Mouse (Mus musculus): ENCODE results near the gene A930004D18Rik.

Gene A930004D18Rik

DNA sequence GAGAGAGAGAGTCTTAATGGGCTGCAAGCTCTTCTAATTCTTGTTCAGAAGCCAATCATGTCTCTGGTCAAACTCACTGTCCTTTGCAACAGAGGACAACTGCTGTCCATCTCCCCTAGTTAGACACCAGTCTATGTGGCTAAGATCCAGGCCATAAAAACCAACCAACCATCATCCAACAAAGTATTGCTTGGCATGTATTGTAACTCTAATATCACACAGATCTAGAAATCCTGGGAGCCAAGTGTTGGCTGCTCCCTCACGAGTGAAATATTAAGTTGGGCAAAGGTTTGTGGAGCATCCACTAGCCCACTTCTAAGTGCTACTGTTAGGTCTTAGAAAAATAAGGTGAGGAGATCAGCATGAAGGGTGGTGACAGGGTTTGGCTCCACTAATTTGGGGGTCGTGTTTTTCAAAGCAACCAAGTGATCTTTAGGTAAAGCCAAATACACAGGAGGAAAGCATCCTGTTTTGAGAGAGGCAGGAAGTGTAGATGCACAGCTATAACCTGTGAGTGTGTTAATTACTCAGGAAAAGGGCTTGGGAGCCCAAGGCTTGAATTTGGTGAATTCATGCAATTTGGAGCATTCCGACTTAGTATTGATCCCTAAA is 710 bp upstream of the A930004D18Rik start:
- DNase-seq (ENCODE audit: low read depth, low spot score), result no peak

GRCm38 (mm10) chr2:18034371-18035250 is 2.9 kb downstream of the A930004D18Rik start:
- no peak for DNase-seq (ENCODE audit: low read depth, low spot score)

DNA sequence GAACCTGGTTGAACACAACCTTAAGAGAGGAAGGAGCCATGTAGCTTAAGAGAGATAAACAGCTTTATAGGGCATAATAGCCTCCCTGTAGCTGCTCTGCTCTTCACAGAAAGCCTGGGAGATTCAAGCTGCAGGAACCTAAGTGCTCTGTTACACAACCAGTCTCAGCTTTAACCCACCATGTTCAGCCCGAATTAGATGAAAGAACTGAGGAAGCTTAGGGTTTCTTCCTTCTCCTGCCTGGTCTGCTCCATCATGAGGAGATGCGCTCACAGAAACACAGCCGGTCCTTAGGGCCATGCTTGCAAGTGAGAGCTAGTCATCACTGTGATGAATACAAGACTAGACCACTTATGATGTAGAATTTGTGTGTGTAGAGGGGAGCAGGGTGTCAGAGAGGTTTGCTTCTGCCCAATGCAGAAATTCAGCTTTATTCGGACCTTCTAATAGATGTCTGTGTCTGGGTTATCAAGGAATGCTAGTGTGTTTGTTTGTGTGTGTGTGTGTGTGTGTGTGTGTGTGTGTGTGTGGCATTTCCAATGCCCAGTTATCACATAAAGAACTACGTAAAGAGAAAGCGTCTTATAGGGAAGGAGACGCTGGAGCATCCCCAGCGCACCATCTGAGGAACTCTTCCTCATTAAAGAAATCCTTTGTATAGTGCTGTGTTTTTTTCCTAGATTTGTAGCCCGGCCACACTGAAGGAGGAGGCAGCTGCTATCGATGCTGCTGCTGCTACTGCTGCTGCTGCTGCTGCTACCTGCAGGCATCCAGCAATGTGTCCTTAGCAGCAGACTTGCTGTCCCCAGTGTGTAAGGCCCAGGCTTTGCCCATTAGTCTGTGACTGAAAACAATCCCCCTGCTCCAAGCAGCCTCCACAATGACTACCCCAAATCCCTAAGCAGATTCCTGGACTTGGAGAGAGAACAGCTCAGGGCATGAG is 4.1 kb downstream of the A930004D18Rik start:
- DNase-seq (ENCODE audit: low read depth, low spot score), result no peak

DNA sequence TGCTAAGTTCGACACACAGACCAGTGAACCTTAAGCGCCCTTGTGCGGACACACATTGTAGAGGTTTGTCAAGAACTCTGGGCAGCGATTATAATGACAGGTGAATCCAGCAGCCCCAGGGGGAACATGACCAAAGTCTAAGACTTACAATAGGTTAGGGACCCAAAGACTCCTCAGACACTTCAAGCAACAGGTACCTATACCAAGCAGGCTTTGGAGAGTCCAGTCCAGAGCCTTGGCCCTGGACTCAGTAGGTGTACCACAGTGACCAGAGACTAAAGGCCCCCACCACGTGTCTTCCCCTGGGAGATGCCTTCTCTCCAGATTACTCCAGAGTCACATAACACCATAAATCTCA is 5.0 kb downstream of the A930004D18Rik start:
- no peak for DNase-seq (ENCODE audit: low read depth, low spot score)

DNA sequence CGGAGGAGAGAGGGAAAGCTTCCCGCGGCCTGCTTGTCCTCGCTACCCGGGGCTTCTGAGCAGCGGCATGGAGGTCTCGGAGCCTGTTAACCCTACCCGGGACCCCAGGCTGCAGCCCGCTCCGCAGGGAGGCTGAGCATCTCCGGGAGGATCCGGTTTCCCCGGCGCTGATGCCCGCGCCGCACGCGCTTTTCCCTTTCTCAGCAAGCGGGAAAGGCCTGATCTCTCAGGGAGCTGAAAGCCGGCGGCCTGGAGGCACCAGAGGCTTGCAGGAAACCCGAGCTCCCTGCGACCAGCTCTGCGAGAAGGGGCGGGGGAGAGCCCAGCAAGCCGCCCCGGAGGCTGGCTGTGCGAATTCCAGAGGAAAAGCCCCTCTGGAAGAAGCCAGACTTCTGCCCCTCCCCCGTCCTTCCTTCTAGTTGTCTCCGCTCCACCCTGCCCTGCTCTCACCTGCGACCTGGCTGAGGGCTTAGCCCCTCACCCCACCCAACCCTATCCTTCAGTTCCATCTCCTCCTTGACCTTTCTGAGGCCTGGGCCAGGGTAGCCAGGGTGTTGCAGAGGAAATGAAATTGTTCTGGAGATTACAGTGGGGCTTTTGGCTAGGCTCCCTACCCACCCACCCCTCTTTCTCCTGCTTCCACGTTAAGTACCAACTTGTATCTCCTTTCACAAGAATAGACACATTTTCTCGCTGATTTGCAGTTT is 5.6 kb downstream of the A930004D18Rik start:
- no peak for DNase-seq (ENCODE audit: low read depth, low spot score)

DNA sequence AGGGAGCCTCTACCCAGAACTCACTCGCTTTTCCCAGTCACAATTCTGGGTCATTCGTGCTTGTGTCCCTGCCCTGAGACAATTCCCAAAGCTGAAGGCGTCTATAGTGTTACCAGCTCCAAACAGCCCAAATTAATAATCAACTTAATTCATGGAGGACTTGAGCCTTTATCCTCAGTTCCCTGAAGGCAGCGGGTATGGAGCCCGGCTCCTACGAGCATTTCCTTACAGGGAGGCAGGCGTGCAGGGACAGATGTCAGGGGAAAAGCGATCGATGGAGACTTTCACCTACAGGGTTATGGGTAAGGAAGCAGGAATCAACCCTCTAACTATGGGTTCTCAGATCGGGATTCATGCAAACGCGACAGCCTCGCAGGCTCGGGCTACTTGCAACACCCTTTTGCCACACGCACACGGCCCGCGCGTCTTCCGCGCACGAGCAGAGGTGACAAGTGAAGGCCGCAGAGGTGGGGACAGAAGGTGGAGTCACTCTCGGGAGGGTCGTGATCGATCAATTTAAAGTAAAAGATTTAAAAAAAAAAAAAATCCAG is 6.2 kb downstream of the A930004D18Rik start:
- peak; percentile 35 for DNase-seq (ENCODE audit: low read depth, low spot score)

DNA sequence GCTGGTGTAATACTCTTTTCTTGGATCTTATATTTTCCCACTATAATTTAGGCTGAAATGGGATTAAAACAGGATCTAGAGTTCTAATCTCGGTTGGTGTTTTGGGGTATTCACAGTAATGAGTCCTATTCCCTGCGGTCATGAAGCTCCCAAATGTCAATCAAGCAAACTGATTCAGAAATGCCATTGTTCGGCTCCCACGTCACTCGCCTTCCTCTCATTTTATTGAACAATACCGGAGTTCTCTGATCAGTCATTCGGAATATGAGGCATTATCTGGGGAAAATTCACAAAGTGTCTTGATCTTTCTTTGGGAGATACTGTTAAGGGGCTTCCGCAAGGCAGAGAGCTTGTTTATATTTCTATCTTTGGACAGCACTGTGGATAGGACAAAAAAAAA is 7.0 kb downstream of the A930004D18Rik start:
- no peak for DNase-seq (ENCODE audit: low read depth, low spot score)

GRCm38 (mm10) chr2:18029656-18030055 is 7.9 kb downstream of the A930004D18Rik start:
- no peak for DNase-seq (ENCODE audit: low read depth, low spot score)

DNA sequence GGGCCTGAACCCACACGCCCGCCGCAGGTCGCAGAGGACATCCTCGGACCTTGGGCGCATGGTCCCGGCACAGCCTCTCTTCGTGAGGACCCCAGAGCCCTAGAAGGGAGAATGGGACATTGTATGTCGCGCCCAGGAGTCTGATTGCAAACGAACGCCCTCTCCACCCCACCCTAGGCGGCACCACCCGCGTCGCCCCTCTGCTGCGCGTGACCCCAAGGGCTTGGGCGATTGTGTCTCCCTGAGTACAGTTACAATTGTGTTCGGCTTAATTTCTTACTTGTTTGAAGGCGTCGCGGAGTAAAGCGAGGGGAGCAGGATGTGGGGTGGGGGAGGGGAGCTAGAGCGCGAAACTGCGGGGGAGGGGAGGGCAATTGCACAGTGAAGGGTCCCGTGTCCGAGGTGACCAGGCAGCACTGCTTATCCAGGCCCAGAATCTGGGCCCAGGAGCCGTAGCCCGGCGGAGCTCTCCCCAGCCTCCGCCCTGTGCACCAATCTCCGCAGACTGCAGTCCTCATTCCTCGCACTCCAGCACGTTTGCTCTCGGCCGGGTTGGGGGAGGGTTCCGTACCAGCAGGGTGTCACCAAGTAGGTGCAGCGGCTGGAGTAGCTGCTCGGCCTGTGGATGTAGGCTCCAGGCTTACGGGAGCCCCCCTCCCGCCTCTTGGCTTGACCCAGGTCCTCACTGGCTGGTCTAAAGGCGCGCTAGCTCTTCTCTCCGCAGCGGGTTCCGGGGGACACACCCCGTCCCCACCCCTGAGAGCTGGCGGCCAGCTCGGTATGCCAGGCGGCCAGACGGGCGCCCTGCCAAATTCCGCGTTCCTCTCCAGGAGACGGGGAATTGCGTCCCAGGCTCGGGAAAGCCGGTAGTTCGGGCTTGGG is 9.2 kb downstream of the A930004D18Rik start:
- DNase-seq (ENCODE audit: low read depth, low spot score), result peak; percentile 74

- DNase-seq (ENCODE audit: low read depth, low spot score), result peak; percentile 95
Measured at GRCm38 (mm10) chr2:18027448-18028139, 9.9 kb downstream of the A930004D18Rik start.

GRCm38 (mm10) chr2:18026116-18026947 is 11.2 kb downstream of the A930004D18Rik start:
- peak; percentile 42 for DNase-seq (ENCODE audit: low read depth, low spot score)

- DNase-seq (ENCODE audit: low read depth, low spot score), result no peak
Measured at GRCm38 (mm10) chr2:18025781-18026115, 11.8 kb downstream of the A930004D18Rik start.

- no peak for DNase-seq (ENCODE audit: low read depth, low spot score)
Measured at GRCm38 (mm10) chr2:18025116-18025515, 12.4 kb downstream of the A930004D18Rik start.

GRCm38 (mm10) chr2:18022886-18023285 is 14.7 kb downstream of the A930004D18Rik start:
- DNase-seq (ENCODE audit: low read depth, low spot score), result no peak

- no peak for DNase-seq (ENCODE audit: low read depth, low spot score)
Measured at GRCm38 (mm10) chr2:18019122-18019521, 18.4 kb downstream of the A930004D18Rik start.

DNA sequence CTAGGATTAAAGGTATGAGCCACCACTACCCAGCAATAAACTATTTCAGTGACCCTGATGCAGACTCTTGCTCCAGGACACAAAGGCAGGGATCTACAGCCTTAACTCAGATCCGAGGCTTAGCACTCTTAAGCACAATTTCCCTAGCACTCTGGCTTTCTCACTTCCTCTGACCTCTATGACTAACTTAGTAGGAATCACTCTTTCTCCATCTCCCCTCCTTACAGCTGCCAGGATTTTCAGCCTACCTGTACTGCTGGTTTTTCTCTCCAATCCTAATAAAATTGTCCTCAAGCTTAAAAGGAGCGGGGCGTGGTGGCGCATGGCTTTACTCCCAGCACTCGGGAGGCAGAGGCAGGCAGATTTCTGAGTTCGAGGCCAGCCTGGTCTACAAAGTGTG is 20.2 kb downstream of the A930004D18Rik start:
- DNase-seq (ENCODE audit: low read depth, low spot score), result no peak

GRCm38 (mm10) chr2:18016639-18017038 is 20.9 kb downstream of the A930004D18Rik start:
- no peak for DNase-seq (ENCODE audit: low read depth, low spot score)

GRCm38 (mm10) chr2:18015581-18015980 is 22.0 kb downstream of the A930004D18Rik start:
- no peak for DNase-seq (ENCODE audit: low read depth, low spot score)

DNA sequence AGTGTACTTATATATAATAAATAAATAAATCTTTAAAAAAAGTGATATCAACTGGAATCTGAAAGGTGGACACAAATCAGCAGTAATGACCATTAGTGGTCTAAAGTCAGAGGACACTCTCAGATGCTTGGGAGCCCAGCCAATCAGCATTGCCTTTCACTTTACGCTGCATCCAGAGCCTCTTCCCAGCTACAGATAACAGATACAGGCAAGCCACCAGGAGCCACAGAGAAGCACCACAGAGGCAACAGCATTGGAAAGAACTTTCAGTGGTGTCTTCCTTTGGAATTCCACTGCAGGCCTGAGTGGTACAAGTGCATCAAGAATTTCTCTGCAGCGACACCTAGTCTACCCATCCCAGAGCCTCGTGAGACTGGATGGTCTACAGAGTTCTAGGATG is 24.7 kb downstream of the A930004D18Rik start:
- DNase-seq (ENCODE audit: low read depth, low spot score), result no peak
